Mouse (Mus musculus): Measurements from ENCODE around the gene Gm10203.
"Not testable (repeated sequence)": the region's sequence is repeated elsewhere in the genome, so short reads cannot be mapped to it uniquely, and the experiment has no call there.

Gm10203 gene

DNA sequence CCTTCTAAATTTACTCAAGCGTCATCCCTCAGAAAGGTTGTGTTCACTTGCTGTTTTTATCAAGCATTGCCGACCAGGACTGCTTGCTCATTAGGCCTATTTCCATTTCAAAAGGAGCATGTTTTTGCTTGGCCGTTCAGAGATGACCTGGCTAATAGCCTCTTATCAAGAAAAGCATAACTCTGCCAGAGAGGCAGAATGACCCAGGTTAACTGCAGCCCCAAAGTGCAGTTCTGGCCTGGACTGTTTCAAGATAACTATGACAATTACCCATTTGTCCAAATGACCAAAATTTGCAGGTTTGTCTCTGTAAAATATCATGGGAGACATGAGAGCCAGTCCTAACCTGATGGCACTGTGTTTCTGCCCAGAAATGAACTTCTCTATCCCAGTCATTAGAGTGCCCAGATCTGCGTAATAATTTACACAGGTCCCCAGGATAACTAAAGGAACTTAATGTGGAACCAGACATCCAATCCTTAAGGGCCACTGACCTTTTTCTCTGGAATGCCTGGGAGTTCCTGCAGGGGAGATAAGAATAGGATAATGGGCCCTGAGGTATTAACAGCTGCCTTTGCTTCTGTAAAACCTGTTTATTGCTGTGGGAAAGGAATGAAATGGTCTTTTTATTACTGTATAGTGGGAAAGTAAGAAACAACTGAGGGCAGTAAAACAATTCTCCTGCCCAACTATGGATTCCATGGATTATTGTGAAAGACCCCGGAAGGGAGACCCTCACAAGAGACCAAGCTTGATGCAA is 4.6 kb downstream of the Gm10203 start:
- no peak for DNase-seq (ENCODE audit: low read depth, low spot score)

DNA sequence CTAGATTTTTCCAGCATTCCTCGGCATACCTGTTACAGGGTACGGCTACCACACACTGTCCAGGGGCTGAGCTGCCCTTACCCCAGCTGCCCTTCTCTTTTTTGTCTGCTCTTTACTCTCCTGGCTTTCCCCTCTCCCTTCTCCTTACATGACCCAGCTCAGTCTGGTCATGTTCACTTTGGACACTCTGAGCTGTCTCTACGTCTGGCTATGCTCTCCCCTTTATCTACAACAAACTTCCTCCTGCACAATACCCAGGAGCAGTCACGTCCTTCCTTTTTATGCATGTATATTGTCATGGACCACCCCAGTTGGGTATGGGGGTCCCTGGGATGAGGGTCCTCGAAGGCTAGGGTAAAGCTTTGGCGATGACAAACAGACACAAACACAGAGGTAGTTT is 5.7 kb downstream of the Gm10203 start:
- no peak for DNase-seq (ENCODE audit: low read depth, low spot score)

DNA sequence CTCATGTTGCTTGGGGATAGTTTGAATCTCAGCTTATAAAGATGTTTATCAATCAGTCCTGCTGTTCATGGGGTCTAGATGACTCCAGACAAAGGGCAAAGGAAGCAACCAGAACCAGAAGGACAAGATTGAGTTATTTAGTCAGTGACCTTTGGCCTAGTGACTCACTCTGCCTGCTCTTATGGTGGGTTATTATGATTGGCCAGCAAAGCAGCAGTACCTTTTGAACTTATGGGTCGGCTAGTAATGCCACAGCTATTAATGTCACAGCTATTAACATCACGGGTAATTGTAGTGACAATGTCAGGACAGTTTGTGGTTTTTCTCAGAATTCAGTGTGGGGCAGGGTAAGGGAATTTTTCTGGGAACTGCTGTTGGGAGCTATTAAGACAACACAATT is 8.0 kb downstream of the Gm10203 start:
- DNase-seq (ENCODE audit: low read depth, low spot score): no peak

DNA sequence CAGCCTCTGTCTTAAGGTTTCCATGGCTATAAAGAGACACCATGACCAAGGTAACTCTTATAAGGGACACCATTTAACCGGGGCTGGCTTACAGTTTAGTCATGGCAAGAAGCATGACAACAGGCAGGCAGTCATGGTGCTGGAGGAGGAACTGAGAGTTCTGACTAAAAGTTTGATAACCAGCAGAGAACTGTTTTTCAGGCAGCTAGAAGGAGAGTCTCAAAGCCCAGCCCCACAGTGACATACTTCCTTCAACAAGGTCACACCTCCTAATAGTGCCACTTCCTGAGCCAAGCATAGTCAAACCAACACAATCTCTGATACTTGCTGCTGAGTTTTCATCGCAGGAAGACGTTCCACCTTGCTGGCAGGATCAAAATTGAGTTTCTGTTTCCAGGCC is 9.0 kb downstream of the Gm10203 start:
- no peak for DNase-seq (ENCODE audit: low read depth, low spot score)

DNA sequence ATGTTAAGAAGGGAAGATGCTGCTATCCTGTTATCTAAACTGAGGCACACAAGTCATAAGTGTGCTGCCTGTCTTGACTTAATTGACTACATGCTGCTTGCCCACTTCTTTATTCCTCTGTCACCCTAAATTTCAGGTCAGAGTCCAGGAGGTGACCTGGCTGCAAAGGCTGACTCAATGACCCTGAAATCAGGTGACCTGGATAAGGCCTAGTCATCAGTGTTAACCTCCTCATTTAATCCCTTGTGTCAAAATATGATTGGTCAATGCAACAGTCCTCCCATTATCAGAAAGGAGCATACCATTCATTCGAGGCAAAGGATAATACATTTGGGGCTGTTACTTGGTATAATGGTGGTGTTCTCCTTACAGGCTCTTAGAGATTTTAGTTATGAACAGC is 9.5 kb downstream of the Gm10203 start, which contains the start of gene Etfbkmt:
Gene Etfbkmt, plus strand, starts transcription at position 379 of the 400 bp plus-strand sequence.
- DNase-seq (ENCODE audit: low read depth, low spot score): no peak

DNA sequence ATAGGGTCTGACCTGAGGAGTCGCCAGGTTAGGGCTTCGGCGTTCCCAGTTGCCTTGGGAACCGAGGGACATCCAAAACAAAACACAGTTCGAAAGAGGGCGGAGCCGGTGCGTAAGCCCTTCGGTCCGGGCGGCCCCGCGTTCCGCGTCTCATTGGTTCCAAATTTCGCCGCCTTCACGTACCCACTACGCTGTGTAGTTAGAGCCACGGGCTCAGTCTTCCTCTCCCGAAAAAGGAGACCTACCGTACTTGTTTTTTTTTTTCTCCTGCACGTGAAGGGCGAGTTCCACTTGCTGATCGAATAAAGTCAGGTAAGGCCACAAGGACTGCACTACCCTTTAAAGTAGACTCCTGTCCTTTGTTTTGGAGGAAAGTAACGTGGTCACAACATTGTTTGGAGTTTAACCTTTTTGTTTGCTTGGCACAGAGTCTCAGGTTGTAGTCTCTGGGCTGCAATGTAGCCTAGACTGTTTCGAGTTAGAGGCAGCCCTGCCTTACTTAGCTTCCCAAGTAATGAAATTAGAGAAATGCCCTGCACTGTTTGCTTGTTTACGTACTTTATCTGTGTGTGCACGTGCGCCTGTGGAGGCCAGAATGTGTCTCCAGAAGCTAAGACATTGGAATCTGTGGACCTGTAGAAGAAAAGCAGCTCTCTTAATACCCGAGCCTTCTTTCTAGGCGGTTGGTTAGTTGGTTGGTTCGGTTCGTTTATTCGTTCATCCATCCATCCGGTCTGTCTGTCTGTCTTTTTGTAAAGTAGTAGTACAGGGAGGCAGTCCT is 11.6 kb downstream of the Gm10203 start:
- peak; percentile 35 for DNase-seq (ENCODE audit: low read depth, low spot score)

DNA sequence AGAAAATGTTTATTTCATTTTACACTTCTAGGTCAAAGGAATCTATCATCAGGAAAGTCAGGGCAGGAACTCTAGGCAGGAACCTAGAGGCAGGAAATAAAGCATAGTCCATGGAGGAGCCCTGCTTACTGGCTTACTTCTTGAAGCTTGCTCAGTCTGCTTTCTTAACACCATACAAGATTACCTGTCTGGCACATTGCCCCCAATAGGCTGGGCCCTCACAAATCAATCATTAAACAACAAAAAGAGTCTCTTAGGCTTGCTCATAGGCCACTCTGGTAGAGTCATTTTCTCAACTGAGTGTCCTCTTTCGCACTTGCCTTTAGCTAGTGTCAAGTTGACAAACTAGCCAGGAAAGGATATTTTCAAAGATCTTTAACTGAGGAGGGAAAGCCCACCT is 15.2 kb downstream of the Gm10203 start:
- no peak for DNase-seq (ENCODE audit: low read depth, low spot score)

DNA sequence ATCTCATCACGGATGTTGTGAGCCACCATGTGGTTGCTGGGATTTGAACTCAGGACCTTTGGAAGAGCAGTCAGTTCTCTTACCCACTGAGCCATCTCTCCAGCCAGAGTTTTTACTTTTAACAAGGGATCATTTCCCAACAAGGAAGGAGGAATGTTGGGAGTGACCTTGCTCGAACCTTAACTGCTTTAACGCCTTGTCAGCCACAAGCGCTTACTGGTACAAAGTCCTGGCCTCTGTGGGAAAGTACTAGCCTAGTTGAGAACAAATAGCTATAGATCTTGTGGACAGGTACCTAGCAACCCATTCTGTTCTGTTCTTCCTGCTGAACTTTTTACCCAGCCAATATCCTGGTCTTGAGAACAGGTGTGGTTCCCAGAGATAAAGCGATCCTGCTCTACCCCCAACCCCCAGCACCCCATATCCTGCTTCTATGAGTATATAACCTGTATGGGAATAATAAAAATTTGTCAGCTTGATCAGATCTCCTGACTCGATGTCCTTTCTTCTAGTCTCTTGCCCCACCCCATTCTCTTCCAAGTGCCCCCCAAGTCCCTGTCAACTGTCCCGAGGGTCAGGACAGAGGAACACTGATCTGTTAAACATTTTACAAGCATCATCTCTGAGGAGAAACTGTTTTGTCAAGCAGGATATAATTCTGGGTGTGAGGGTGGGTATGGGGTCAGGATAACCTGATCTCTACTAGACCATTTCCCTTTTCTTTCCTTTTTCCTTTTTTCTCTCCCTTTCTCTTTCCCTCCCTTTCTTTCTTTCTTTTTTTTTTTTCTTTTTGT is 18.7 kb downstream of the Gm10203 start:
- no peak for DNase-seq (ENCODE audit: low read depth, low spot score)

DNA sequence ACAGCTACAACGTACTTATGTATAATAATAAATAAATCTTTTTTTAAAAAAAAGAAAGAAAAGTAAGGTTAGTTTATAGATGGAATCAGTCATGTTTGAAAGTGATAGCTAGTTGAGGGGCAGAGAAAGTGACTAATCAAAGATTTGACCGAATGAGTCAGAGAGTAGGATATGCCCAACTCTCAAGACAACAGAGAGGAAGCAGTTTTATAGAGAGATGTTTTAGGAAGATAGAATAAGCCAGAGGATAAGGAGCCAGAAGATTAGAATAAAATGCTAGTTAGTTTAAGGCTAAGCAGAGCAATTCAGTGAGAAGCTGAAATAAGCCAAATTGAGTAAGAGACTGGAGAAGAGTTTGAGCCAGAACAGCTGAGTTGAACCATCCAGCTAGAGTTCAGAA is 22.1 kb downstream of the Gm10203 start:
- no peak for DNase-seq (ENCODE audit: low read depth, low spot score)

DNA sequence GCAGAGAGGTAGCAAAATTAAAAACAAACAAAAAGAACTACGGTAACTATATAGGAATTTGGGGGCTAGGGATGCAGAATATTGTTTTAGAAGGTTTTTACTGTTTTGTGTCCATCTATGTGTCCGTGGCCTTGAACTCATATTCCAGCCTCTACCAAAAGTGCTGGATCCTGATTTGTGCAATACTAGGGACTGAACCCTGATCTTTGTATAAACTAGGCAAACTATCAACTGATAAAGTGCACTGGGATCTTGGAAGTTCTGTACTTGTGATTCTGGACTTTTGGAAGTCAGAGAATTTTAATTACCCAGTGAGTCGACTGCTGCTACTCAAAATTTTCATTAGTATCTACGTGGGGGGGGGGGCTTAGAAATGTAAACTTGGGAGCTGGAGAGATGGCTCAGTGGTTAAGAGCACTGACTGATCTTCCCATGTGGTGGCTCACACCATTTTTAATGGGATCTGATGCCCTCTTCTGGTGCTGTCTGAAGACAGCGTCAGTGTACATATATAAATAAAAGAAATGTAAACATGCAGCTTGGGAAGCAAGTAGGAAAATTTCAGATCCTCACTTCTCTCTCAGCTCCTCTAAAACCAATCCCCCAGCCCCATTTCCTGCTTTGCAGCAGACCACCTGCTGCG is 23.6 kb downstream of the Gm10203 start:
- DNase-seq (ENCODE audit: low read depth, low spot score): no peak

DNA sequence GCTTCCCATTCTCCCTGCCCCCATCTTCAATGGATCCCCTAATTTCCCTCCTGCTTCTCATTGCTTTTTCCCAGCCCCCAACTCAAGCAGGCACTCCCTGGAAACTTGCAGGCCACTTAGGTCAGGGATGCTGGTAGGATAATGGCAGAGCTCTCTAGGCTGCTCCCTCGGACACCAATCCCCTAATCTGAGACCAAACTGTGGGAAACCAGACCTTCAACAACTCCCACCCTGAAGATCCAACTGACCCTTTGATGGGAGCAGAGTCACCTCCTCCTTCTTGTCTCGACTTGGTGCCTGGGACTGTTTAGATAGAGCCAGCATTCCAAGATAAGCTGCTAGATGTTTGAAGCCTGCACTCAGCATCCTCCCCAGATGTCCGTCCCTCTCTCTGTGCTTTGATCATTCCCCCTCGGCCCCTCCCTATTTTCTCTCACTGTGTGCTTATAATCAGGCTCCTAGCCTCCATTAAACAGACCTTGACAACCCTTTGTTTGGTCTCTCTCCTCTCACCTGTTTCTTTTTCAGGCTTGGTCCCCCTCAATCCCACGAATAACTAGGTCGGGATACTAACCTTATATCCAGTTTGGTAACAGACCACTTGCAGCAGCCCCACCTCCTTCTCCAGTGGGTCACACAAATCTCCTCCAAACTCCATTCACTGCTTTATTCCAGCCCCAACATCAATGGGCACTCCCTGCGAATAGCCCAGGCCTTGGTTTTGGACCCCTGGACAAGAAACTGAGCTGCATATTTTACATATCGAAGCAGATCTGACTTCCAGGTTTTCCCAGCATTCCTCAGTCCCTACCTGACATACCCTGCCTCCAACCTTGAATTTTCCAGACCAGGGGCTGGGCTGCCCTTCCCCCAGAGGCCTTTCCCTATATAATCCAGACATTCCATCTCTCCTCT is 24.4 kb downstream of the Gm10203 start:
- DNase-seq (ENCODE audit: low read depth, low spot score): no peak

DNA sequence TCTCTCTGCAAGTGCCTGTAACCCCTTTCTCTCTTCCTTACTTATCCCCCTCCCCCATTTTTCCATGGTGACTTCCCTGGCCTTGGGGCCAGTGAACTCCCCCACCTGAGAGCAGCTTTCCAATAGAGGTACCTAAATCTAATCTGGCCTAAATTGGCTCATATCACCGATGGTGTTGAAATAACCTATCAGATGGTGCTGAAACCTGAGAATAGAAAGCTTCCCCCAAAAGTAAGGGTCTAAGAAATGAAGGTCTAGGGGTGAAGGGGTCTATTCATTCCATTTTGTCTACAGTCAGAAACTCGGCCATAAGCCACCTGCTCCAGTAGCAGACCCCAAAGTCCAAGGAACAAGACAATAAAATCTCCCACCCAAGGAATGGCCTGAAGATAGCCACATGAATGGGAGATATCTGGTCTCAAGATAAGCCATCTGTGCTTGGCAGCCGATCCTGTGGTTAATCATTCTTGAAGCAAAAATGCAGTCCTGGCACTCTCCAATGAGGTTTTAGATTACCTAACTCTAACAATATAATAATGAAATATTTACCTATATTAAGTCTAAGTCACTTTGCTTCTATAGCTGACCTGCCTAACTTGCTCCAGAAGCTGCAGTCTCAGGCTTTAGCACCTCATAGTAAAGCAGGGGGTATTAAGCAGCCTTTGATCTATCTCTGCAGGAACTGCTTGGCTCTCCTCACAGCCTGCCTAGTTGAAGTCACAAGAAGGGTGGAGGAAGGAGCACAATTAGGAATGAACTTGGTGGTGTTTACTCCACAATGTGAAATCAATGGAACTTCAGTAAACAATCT is 25.3 kb downstream of the Gm10203 start:
- no peak for DNase-seq (ENCODE audit: low read depth, low spot score)

DNA sequence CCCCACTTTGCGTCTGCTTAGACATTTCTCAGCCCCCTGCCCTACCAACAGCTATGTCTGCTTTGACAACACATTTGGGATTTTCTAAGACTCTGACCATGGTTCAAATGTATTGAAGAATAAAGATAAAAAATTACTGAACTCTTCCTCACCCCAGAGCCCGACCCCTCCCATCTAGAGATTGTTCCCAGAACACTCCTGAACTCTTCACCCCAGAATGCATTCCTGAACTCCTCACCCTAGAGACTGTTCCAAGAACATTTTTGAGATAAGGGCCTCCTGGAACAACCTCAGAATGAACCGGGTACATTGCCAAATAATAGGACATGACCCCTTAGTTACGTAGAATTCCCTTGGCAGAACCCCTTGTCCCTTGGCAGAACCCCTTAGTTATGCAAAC is 37.1 kb downstream of the Gm10203 start:
- not testable (repeated sequence) for DNase-seq (ENCODE audit: low read depth, low spot score)

DNA sequence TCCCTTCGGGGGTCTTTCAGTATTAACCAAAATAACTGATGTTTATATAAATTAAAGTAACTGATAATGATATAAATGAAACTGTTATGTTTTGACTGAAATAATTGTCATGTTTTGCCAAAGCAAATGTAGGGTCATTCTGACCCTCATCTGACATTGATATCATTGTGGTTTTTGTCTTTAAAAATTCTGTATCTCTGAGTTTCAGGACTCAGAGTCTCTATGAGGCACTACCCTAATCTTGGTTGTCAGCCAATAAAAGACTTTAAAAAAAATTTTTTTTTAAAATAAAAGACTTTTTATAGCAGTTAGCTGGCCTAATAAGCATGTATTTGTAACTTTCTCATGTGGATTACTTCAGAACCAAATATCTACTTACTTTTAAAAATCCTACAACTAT is 37.7 kb downstream of the Gm10203 start:
- DNase-seq (ENCODE audit: low read depth, low spot score): no peak

DNA sequence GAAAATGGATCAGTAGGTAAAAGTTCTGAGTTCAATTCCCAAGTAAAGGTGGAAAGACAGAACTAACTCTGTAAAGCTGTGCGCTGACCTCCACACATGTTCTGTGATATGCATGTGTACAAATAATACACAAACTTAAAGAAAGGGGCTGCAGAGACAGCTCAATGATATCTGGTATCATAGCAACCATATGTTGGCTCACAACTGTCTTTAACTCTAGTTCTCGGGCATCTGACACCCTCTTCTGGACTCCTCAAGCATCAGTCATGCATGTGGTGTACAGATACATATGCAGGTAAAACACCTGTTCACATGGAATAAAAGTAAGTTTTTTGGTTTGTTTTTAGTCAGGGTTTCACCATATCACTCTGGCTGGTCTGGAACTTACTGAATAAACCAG is 38.5 kb downstream of the Gm10203 start:
- no peak for DNase-seq (ENCODE audit: low read depth, low spot score)

DNA sequence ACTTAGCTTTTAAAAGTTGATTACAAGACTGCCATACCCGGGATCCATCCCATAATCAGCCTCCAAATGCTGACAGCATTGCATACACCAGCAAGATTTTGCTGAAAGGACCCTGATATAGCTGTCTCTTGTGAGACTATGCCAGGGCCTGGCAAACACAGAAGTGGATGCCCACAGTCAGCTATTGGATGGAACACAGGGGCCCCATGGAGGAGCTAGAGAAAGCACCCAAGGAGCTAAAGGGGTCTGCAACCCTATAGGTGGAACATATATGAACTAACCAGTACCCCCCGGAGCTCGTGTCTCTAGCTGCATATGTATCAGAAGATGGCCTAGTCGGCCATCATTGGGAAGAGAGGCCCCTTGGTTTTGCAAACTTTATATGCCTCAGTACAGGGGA is 40.0 kb downstream of the Gm10203 start:
- not testable (repeated sequence) for DNase-seq (ENCODE audit: low read depth, low spot score)

DNA sequence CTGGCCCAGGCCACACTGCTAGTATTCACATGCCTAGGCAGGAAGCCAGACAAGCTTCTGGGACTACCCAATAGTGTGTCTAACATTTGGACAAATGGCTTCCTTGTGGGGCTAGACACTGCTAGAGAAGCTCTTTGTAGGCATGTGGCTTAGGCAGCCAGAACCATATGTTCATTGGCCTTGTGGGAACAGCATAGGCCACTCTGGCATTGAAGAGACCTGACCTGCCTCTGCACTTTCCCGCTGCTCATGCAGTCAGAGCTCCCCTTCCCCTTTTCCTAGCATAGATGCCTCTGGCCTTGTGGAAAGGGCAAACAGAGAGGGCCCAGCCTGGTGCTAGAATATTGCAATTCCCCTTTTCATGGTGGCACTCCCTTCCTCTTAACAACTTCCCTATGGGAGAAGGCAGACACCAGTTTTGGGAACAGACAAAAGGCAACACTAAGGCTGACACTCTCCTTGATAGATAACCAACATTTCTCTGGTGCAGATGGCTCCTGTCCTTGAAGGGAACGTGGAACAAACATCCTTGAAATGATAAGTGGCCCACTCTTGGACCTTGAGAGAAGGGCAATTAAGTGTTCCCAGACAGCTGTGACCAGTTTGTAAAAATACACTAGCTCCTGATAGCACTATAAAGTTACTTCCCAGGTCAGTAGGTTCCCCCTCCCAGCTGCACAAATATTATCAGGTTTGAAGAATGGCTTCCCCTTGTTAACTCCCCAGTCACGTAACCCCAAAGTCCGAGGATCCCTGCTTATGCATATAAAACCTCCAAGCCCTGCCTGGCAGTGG is 44.1 kb downstream of the Gm10203 start:
- DNase-seq (ENCODE audit: low read depth, low spot score): no peak

DNA sequence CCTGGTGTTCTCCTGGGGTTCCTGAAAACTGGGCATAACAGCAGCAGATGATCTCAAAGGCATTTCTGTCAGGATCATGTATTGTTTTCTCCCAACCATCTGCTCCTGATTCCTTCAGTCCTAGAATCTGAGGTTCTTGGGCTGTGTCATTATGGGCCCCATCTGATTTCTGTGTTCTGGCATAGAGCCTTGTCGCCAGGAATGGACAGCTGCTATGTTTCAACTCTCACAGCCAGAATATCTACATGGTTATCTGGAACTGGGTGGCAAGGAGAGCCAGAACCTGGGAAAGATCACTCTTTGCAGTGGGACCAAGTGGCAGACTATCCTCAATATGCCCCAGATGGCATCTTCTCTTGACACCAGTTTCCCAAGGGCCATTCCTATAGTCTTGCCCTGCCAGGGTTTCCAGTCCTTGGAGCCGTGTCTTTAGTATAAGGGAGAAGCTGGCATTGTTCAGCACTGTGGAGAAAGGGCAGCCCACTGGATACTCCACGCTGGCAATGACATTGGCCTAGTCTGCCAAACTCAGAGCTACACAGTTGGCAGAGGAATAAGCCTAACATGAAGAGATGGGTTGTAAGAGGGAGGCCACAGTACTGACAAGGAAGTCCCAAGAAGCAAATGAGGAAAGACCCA is 45.1 kb downstream of the Gm10203 start:
- no peak for DNase-seq (ENCODE audit: low read depth, low spot score)

DNA sequence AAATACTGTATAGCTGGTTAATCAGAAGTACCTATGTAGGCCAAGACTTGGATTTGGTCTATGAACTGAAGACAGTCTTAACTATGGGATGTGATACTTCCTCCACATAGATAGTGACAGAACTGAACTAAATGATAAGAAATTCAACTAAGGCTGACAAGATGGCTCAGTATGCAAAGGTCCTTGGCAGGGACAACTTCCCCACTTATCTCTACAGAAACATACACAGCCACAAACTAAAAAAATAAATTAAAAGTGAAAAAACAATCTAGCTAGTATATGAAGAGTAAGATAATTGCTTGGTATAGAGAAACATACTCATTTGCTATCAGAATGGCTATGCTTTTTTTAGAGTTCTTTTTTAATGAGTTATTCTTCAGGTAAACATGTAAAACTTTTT is 49.1 kb downstream of the Gm10203 start:
- no peak for DNase-seq (ENCODE audit: low read depth, low spot score)

Data from retina, postnatal 7 days (tissue).